ENCODE assay signal across 7 mouse cellular contexts in genomic region chr2:119172862-119173576, GRCm38 (mm10). TPM values are rescaled to one million over a fixed set of nuclear protein-coding genes. Genes with fewer than 3 reads are reported as not detected.
DNase-seq lines count a peak whose midpoint lies in the region; ATAC-seq and TF ChIP-seq lines count a peak whose summit lies in the region.

No protein-coding gene starts in this region.

- H3K4me3 ChIP-seq in MEL (ENCODE audit: control insufficient read depth in 1 of 2, insufficient read depth in 1 of 2, low read depth in 2 of 2, low read length in 2 of 2), result peak overlapping the region; percentile 30 to 44
- H3K4me3 ChIP-seq in forebrain, embryonic 15.5 days, result no peak overlapping the region
- H3K4me3 ChIP-seq in hindbrain, embryonic 13.5 days, result no peak overlapping the region
- no peak overlapping the region for H3K4me3 ChIP-seq in midbrain, embryonic 15.5 days
- H3K4me3 ChIP-seq in cerebellum, adult 2 months (replicated peaks; ENCODE audit: insufficient read depth, low read depth, low read length), result no peak overlapping the region

- peaks cover 0 to 14% of the 10 kb centered on the region in 2 experiments; a peak in 2 of 4 replicates for H3K36me3 ChIP-seq in MEL (ENCODE audit: control insufficient read depth in 1 of 2, insufficient read depth in 2 of 2, low read length in 2 of 2)
- peaks cover 4% of the 10 kb centered on the region; the same call in 1 of the 2 replicates for H3K36me3 ChIP-seq in forebrain, embryonic 15.5 days
- peaks cover 27% of the 10 kb centered on the region for H3K36me3 ChIP-seq in hindbrain, embryonic 13.5 days
- H3K36me3 ChIP-seq in midbrain, embryonic 15.5 days (replicated peaks), result no peaks in the 10 kb centered on the region

- 22% methylated on average over 13 of the region's 13 CpGs for WGBS in forebrain, embryonic 15.5 days
- 18% methylated on average over 13 of the region's 13 CpGs for WGBS in hindbrain, embryonic 13.5 days
- WGBS in midbrain, embryonic 15.5 days, result 21% methylated on average over 13 of the region's 13 CpGs
- 32% methylated on average over 13 of the region's 13 CpGs for WGBS in cerebellum, adult 2 months

- no peak for TF ChIP-seq CTCF in MEL (IDR thresholded peaks at IDR 0.05 in 2 of 3, conservative IDR thresholded peaks at IDR 0.05 in 1 of 3; ENCODE audit: control insufficient read depth in 1 of 3, insufficient read depth in 1 of 3, low read depth in 2 of 3, low read length in 3 of 3, poor library complexity in 1 of 3, severe bottlenecking in 1 of 3)
- no peak for TF ChIP-seq CTCF in cerebellum, adult 2 months (IDR thresholded peaks at IDR 0.05; ENCODE audit: borderline replicate concordance, insufficient read depth, low read depth, low read length)

- TF ChIP-seq EP300 in MEL (IDR thresholded peaks at IDR 0.05; ENCODE audit: low read depth in 1 of 2, low read length in 2 of 2), result peak; percentile 6 to 33; a peak in 2 of 4 replicates

- ATAC-seq in forebrain, embryonic 15.5 days (replicated peaks), result peak; percentile 32; the same call in 1 of the 2 replicates
- peak; percentile 34 for ATAC-seq in hindbrain, embryonic 13.5 days (ENCODE audit: low FRiP score)
- ATAC-seq in midbrain, embryonic 15.5 days (replicated peaks), result peak; percentile 40; the same call in 1 of the 2 replicates

- TF ChIP-seq POLR2A in MEL (IDR thresholded peaks at IDR 0.05; ENCODE audit: control insufficient read depth in 1 of 2, insufficient read depth in 1 of 2, low read depth in 1 of 2, low read length in 2 of 2, poor library complexity in 1 of 2), result 0 out of 4 replicates have a peak, but pooled peaks of 1 of the 2 experiments have one; percentile 32
- TF ChIP-seq POLR2A in cerebellum, adult 2 months (IDR thresholded peaks at IDR 0.05; ENCODE audit: borderline replicate concordance, insufficient read depth, low read length), result no peak

- peaks cover 7 to 35% of the 10 kb centered on the region in 2 experiments; a peak in 3 of 4 replicates for H3K4me1 ChIP-seq in MEL (ENCODE audit: control insufficient read depth in 1 of 2, insufficient read depth in 2 of 2, low read length in 2 of 2)
- H3K4me1 ChIP-seq in forebrain, embryonic 15.5 days, result peaks cover 16% of the 10 kb centered on the region
- H3K4me1 ChIP-seq in hindbrain, embryonic 13.5 days (replicated peaks), result peaks cover 40% of the 10 kb centered on the region
- peaks cover 22% of the 10 kb centered on the region for H3K4me1 ChIP-seq in midbrain, embryonic 15.5 days
- no peaks in the 10 kb centered on the region for H3K4me1 ChIP-seq in cerebellum, adult 2 months (ENCODE audit: control insufficient read depth, insufficient read depth, low read length)

- no peaks in the 10 kb centered on the region for H3K27me3 ChIP-seq in MEL (ENCODE audit: control insufficient read depth in 1 of 2, insufficient read depth in 2 of 2, low read length in 2 of 2)
- H3K27me3 ChIP-seq in forebrain, embryonic 15.5 days, result peaks cover 2% of the 10 kb centered on the region; the same call in 1 of the 2 replicates
- peaks cover 18% of the 10 kb centered on the region for H3K27me3 ChIP-seq in hindbrain, embryonic 13.5 days
- peaks cover 3% of the 10 kb centered on the region for H3K27me3 ChIP-seq in midbrain, embryonic 15.5 days (replicated peaks)
- no peaks in the 10 kb centered on the region for H3K27me3 ChIP-seq in cerebellum, adult 2 months (ENCODE audit: control insufficient read depth, insufficient read depth, low read length)

- TF ChIP-seq RAD21 in MEL (IDR thresholded peaks at IDR 0.05; ENCODE audit: low read depth, low read length), result no peak

- no peaks in the 10 kb centered on the region for H3K9me3 ChIP-seq in MEL (replicated peaks; ENCODE audit: insufficient read depth, low read length)
- no peaks in the 10 kb centered on the region for H3K9me3 ChIP-seq in forebrain, embryonic 15.5 days
- no peaks in the 10 kb centered on the region for H3K9me3 ChIP-seq in hindbrain, embryonic 13.5 days
- no peaks in the 10 kb centered on the region for H3K9me3 ChIP-seq in midbrain, embryonic 15.5 days

- H3K27ac ChIP-seq in MEL (ENCODE audit: control insufficient read depth, low read depth, low read length), result peak overlapping the region; percentile 65
- no peak overlapping the region for H3K27ac ChIP-seq in forebrain, embryonic 15.5 days (replicated peaks)
- H3K27ac ChIP-seq in hindbrain, embryonic 13.5 days, result peak overlapping the region; percentile 61
- peak overlapping the region; percentile 38; the same call in 1 of the 2 replicates for H3K27ac ChIP-seq in midbrain, embryonic 15.5 days
- no peak overlapping the region for H3K27ac ChIP-seq in cerebellum, adult 2 months (ENCODE audit: insufficient read depth, low read length)

- H3K79me2 ChIP-seq in MEL (ENCODE audit: control insufficient read depth, insufficient read depth, low read length, poor library complexity), result no peaks in the 10 kb centered on the region

- DNase-seq in MEL (ENCODE audit: low read depth, low spot score) (peak; percentile 92), liver (peak; percentile 73)
- peak; percentile 86 for DNase-seq in adrenal gland, adult 2 months
- no peak for DNase-seq in cerebellum, adult 2 months

- H3K4me2 ChIP-seq in forebrain, embryonic 15.5 days (replicated peaks), result no peak overlapping the region
- peak overlapping the region; percentile 18 for H3K4me2 ChIP-seq in hindbrain, embryonic 13.5 days
- H3K4me2 ChIP-seq in midbrain, embryonic 15.5 days, result peak overlapping the region; percentile 17; the same call in 1 of the 2 replicates

- peak overlapping the region; percentile 47 for H3K9ac ChIP-seq in MEL (ENCODE audit: control insufficient read depth, low read depth, low read length, poor library complexity, severe bottlenecking)
- H3K9ac ChIP-seq in forebrain, embryonic 15.5 days (replicated peaks), result 0 out of 2 replicates have a peak overlapping the region, but pooled peaks have one; percentile 11
- peak overlapping the region; percentile 53 for H3K9ac ChIP-seq in hindbrain, embryonic 13.5 days
- H3K9ac ChIP-seq in midbrain, embryonic 15.5 days, result no peak overlapping the region

RNA-seq across cellular contexts. Expression of gene Gm14137, which starts 1.3 kb away (rescaled TPM):
- total RNA-seq in MEL (2012; rRNA removed), result 0.07 TPM in 1 of 2 replicates, not detected in the other
- polyA plus RNA-seq in MEL (2012; ENCODE audit: insufficient read depth in 1 of 2, insufficient read length in 2 of 2, low read depth in 1 of 2, low replicate concordance in 2 of 2, missing spikeins in 1 of 2), result under 1 TPM in 1 of 2 experiments, not detected in 1; 0.71 TPM
- total RNA-seq in adrenal gland, adult 2 months (2021), result under 1 TPM; 0.09 to 0.28 TPM
- polyA plus RNA-seq in adrenal gland, adult 2 months (2012; rRNA removed), result 0.04 and 0.17 TPM in 2 replicates
- polyA plus RNA-seq in forebrain, embryonic 15.5 days (2015; fragmentation: Nextera tagmentation; extraction: Ambion mirVana), result 0.83 and 0.90 TPM in 2 replicates
- polyA plus RNA-seq in hindbrain, embryonic 13.5 days (2015; fragmentation: Nextera tagmentation; extraction: Ambion mirVana), result 0.75 and 0.96 TPM in 2 replicates
- 1.1 and 1.2 TPM in 2 replicates for polyA plus RNA-seq in midbrain, embryonic 15.5 days (2015; fragmentation: Nextera tagmentation; extraction: Ambion mirVana)
- not detected in 2 replicates for polyA plus RNA-seq in cerebellum, adult 2 months (2012; rRNA removed)

RNA-seq across cellular contexts. Expression of gene Gchfr, which starts 5.4 kb away (rescaled TPM):
- not detected in 2 replicates for total RNA-seq in MEL (2012; rRNA removed)
- not detected for polyA plus RNA-seq in MEL (2012; ENCODE audit: insufficient read depth in 1 of 2, insufficient read length in 2 of 2, low read depth in 1 of 2, low replicate concordance in 2 of 2, missing spikeins in 1 of 2)
- 10 to 100 TPM; 20.2 to 22.5 TPM for total RNA-seq in adrenal gland, adult 2 months (2021)
- 34.4 and 38.1 TPM in 2 replicates for polyA plus RNA-seq in adrenal gland, adult 2 months (2012; rRNA removed)
- polyA plus RNA-seq in forebrain, embryonic 15.5 days (2015; fragmentation: Nextera tagmentation; extraction: Ambion mirVana), result 0.93 and 2.0 TPM in 2 replicates
- polyA plus RNA-seq in hindbrain, embryonic 13.5 days (2015; fragmentation: Nextera tagmentation; extraction: Ambion mirVana), result 9.3 and 14.7 TPM in 2 replicates
- polyA plus RNA-seq in midbrain, embryonic 15.5 days (2015; fragmentation: Nextera tagmentation; extraction: Ambion mirVana), result 6.8 and 7.8 TPM in 2 replicates
- 7.5 and 9.6 TPM in 2 replicates for polyA plus RNA-seq in cerebellum, adult 2 months (2012; rRNA removed)

RNA-seq across cellular contexts. Expression of gene Rmdn3, which starts 16.2 kb away (rescaled TPM):
- 44.7 and 57.4 TPM in 2 replicates for total RNA-seq in MEL (2012; rRNA removed)
- polyA plus RNA-seq in MEL (2012; ENCODE audit: insufficient read depth in 1 of 2, insufficient read length in 2 of 2, low read depth in 1 of 2, low replicate concordance in 2 of 2, missing spikeins in 1 of 2), result 10 to 100 TPM in 1 of 2 experiments, not detected in 1; 52.5 TPM
- 10 to 100 TPM; 59.2 to 72.7 TPM for total RNA-seq in adrenal gland, adult 2 months (2021)
- polyA plus RNA-seq in adrenal gland, adult 2 months (2012; rRNA removed), result 26.6 and 28.5 TPM in 2 replicates
- polyA plus RNA-seq in forebrain, embryonic 15.5 days (2015; fragmentation: Nextera tagmentation; extraction: Ambion mirVana), result 52.0 and 54.2 TPM in 2 replicates
- polyA plus RNA-seq in hindbrain, embryonic 13.5 days (2015; fragmentation: Nextera tagmentation; extraction: Ambion mirVana), result 44.3 and 47.3 TPM in 2 replicates
- 46.7 and 49.6 TPM in 2 replicates for polyA plus RNA-seq in midbrain, embryonic 15.5 days (2015; fragmentation: Nextera tagmentation; extraction: Ambion mirVana)
- 95.0 and 104 TPM in 2 replicates for polyA plus RNA-seq in cerebellum, adult 2 months (2012; rRNA removed)

RNA-seq across cellular contexts. Expression of gene Zfyve19, which starts 35.4 kb away (rescaled TPM):
- total RNA-seq in MEL (2012; rRNA removed), result 30.3 and 37.4 TPM in 2 replicates
- polyA plus RNA-seq in MEL (2012; ENCODE audit: insufficient read depth in 1 of 2, insufficient read length in 2 of 2, low read depth in 1 of 2, low replicate concordance in 2 of 2, missing spikeins in 1 of 2), result 10 to 100 TPM in 1 of 2 experiments, not detected in 1; 52.5 TPM
- 10 to 100 TPM; 29.5 to 36.1 TPM for total RNA-seq in adrenal gland, adult 2 months (2021)
- polyA plus RNA-seq in adrenal gland, adult 2 months (2012; rRNA removed), result 30.4 and 33.4 TPM in 2 replicates
- polyA plus RNA-seq in forebrain, embryonic 15.5 days (2015; fragmentation: Nextera tagmentation; extraction: Ambion mirVana), result 64.7 and 66.6 TPM in 2 replicates
- polyA plus RNA-seq in hindbrain, embryonic 13.5 days (2015; fragmentation: Nextera tagmentation; extraction: Ambion mirVana), result 57.5 and 59.7 TPM in 2 replicates
- polyA plus RNA-seq in midbrain, embryonic 15.5 days (2015; fragmentation: Nextera tagmentation; extraction: Ambion mirVana), result 68.3 and 73.3 TPM in 2 replicates
- polyA plus RNA-seq in cerebellum, adult 2 months (2012; rRNA removed), result 62.7 and 65.6 TPM in 2 replicates

RNA-seq across cellular contexts. Expression of gene Dnajc17, which starts 35.6 kb away (rescaled TPM):
- 13.0 and 14.7 TPM in 2 replicates for total RNA-seq in MEL (2012; rRNA removed)
- 10 to 100 TPM in 1 of 2 experiments, not detected in 1; 15.8 TPM for polyA plus RNA-seq in MEL (2012; ENCODE audit: insufficient read depth in 1 of 2, insufficient read length in 2 of 2, low read depth in 1 of 2, low replicate concordance in 2 of 2, missing spikeins in 1 of 2)
- total RNA-seq in adrenal gland, adult 2 months (2021), result 10 to 100 TPM; 12.3 to 21.0 TPM
- 3.6 and 3.7 TPM in 2 replicates for polyA plus RNA-seq in adrenal gland, adult 2 months (2012; rRNA removed)
- polyA plus RNA-seq in forebrain, embryonic 15.5 days (2015; fragmentation: Nextera tagmentation; extraction: Ambion mirVana), result 26.7 and 30.9 TPM in 2 replicates
- polyA plus RNA-seq in hindbrain, embryonic 13.5 days (2015; fragmentation: Nextera tagmentation; extraction: Ambion mirVana), result 25.0 and 27.3 TPM in 2 replicates
- polyA plus RNA-seq in midbrain, embryonic 15.5 days (2015; fragmentation: Nextera tagmentation; extraction: Ambion mirVana), result 25.0 and 29.4 TPM in 2 replicates
- 23.0 and 23.7 TPM in 2 replicates for polyA plus RNA-seq in cerebellum, adult 2 months (2012; rRNA removed)

Comparison
In these comparisons a context has a peak if more than half of its experiments do, and no peak if none do; other contexts are left out.
1. DNase-seq: peak in MEL (single experiment), adrenal gland, adult 2 months (single experiment) and liver (single experiment); none in cerebellum, adult 2 months (0 of 2).
2. H3K27ac ChIP-seq: peak in MEL (single experiment), hindbrain, embryonic 13.5 days (single experiment) and midbrain, embryonic 15.5 days (single experiment); none in forebrain, embryonic 15.5 days (single experiment) and cerebellum, adult 2 months (single experiment).
3. H3K4me3 ChIP-seq: peak in MEL (2 of 2); none in forebrain, embryonic 15.5 days (single experiment), hindbrain, embryonic 13.5 days (single experiment), midbrain, embryonic 15.5 days (single experiment) and cerebellum, adult 2 months (single experiment).
4. Peak in every context shown above with its lines, with median percentiles within 50 percentile points of each other: ATAC-seq.